Mouse (Mus musculus): ENCODE measurements around the gene Vcp.

DNA sequence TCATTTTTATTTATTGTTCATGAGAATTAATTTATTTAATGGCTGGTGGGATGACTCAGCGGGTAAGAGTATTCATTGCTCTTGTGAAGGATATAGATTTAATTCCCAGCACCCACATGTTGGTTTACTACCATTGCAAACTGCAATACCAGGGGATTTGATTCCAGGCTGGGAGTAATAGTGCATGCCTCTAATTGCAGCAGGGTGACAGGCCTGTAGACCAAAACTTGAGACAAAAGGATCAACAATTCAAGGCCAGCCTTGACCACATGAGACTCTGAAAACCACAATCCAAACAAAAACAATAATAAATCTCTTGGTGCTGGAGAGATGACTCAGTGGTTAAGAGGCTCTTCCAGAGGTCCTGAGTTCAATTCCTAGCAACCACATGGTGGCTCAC is 11.8 kb upstream of the Vcp start:
- TF ChIP-seq CTCF (IDR thresholded peaks at IDR 0.05; ENCODE audit: low read depth) (no peak), EP300 (IDR thresholded peaks at IDR 0.05; ENCODE audit: low read depth) (no peak)

Data from heart, postnatal 0 days (tissue).